Mouse (Mus musculus) adrenal gland, postnatal 4 days (tissue): ENCODE results near the gene Grap. TPM values are rescaled to one million over a fixed set of nuclear protein-coding genes. Genes with fewer than 3 reads are reported as not detected.

Source experiments
- DNase-seq, 2 experiments: peaks; one replicate each; pipeline ENCODE4 v3.0.0; 2021 to 2022; ENCODE audit warnings: low spot score in 2 of 2, mixed read lengths in 2 of 2
- total RNA-seq, 2 experiments: library from RNA; stranded (reverse); gene quantifications; 2 replicates each; pipeline ENCODE4 v1.2.3; 2021

The Grap gene
- total RNA-seq, 2 experiments from 2014 or later: 9.1 to 10.8 TPM

GRCm38 (mm10) chr11:61656148-61656850, 3.2 kb downstream of the Grap start:
- DNase-seq: no peak

GRCm38 (mm10) chr11:61657432-61657831, 4.4 kb downstream of the Grap start:
- no peak for DNase-seq

- DNase-seq: no peak
Measured at GRCm38 (mm10) chr11:61658360-61658922, 5.4 kb downstream of the Grap start.

GRCm38 (mm10) chr11:61659011-61659858, 6.2 kb downstream of the Grap start:
- no peak for DNase-seq

- DNase-seq: no peak
Measured at GRCm38 (mm10) chr11:61660001-61660400, 6.9 kb downstream of the Grap start.

- DNase-seq: no peak
Measured at GRCm38 (mm10) chr11:61660806-61661392, 7.8 kb downstream of the Grap start.

GRCm38 (mm10) chr11:61662189-61662588, 9.1 kb downstream of the Grap start:
- no peak for DNase-seq

GRCm38 (mm10) chr11:61665401-61665800, 12.3 kb downstream of the Grap start:
- no peak for DNase-seq

- DNase-seq: no peak
Measured at GRCm38 (mm10) chr11:61665991-61666799, 13.1 kb downstream of the Grap start.

GRCm38 (mm10) chr11:61667248-61667647, 14.2 kb downstream of the Grap start:
- no peak for DNase-seq

- no peak for DNase-seq
Measured at GRCm38 (mm10) chr11:61667782-61668181, 14.7 kb downstream of the Grap start.

GRCm38 (mm10) chr11:61669492-61670490, 16.7 kb downstream of the Grap start:
- no peak for DNase-seq

GRCm38 (mm10) chr11:61671781-61672383, 18.8 kb downstream of the Grap start:
- no peak for DNase-seq

GRCm38 (mm10) chr11:61673686-61674085, 20.6 kb downstream of the Grap start:
- DNase-seq: no peak

GRCm38 (mm10) chr11:61674151-61674838, 21.2 kb downstream of the Grap start:
- no peak for DNase-seq

- no peak for DNase-seq
Measured at GRCm38 (mm10) chr11:61674839-61675159, 21.7 kb downstream of the Grap start.

- DNase-seq: no peak
Measured at GRCm38 (mm10) chr11:61675332-61675731, 22.3 kb downstream of the Grap start.

GRCm38 (mm10) chr11:61676216-61676854, 23.3 kb downstream of the Grap start:
- DNase-seq: no peak
